Mouse (Mus musculus): ENCODE results near the gene Prpf31. TPM values are rescaled to one million over a fixed set of nuclear protein-coding genes. Genes with fewer than 3 reads are reported as not detected.

Gene Prpf31
- polyA plus RNA-seq, 1 experiment from 2014 or later: 79.5 TPM

Small RNA genes within 50 kb of the gene (microRNA-seq; reads per million reads assigned to microRNA genes)
- gene Gm25100 (not detected), gene Mir3572 (3.2 reads per million, percentile 14 among the genes with 10 or more reads in this experiment)

Other genes starting within 250 kb of the Prpf31 start
- gene Cacng8, start 239.3 kb upstream of the Prpf31 start, polyA plus RNA-seq (2014; fragmentation: Nextera tagmentation; extraction: Ambion mirVana): 9.6 and 11.5 TPM in 2 replicates
- not detected in 2 replicates for gene Cacng6, start 205.8 kb upstream of the Prpf31 start, polyA plus RNA-seq (2014; fragmentation: Nextera tagmentation; extraction: Ambion mirVana)
- not detected in 2 replicates for gene Tarm1, start 127.4 kb upstream of the Prpf31 start, polyA plus RNA-seq (2014; fragmentation: Nextera tagmentation; extraction: Ambion mirVana)
- gene Oscar, start 13.8 kb upstream of the Prpf31 start, polyA plus RNA-seq (2014; fragmentation: Nextera tagmentation; extraction: Ambion mirVana): 0.39 and 0.70 TPM in 2 replicates
- 503 and 642 TPM in 2 replicates for gene Ndufa3, start 12.6 kb upstream of the Prpf31 start, polyA plus RNA-seq (2014; fragmentation: Nextera tagmentation; extraction: Ambion mirVana)
- gene Tfpt, start 56 bp upstream of the Prpf31 start, polyA plus RNA-seq (2014; fragmentation: Nextera tagmentation; extraction: Ambion mirVana): 27.0 and 31.7 TPM in 2 replicates
- gene Cnot3, start 15.3 kb downstream of the Prpf31 start, polyA plus RNA-seq (2014; fragmentation: Nextera tagmentation; extraction: Ambion mirVana): 34.4 and 39.2 TPM in 2 replicates
- 10.5 and 11.7 TPM in 2 replicates for gene Leng1, start 35.9 kb downstream of the Prpf31 start, polyA plus RNA-seq (2014; fragmentation: Nextera tagmentation; extraction: Ambion mirVana)
- gene Tmc4, start 47.6 kb downstream of the Prpf31 start, polyA plus RNA-seq (2014; fragmentation: Nextera tagmentation; extraction: Ambion mirVana): 3.5 and 4.4 TPM in 2 replicates
- 263 and 275 TPM in 2 replicates for gene Tsen34, start 62.9 kb downstream of the Prpf31 start, polyA plus RNA-seq (2014; fragmentation: Nextera tagmentation; extraction: Ambion mirVana)
- gene Mboat7, start 63.5 kb downstream of the Prpf31 start, polyA plus RNA-seq (2014; fragmentation: Nextera tagmentation; extraction: Ambion mirVana): 80.4 and 93.7 TPM in 2 replicates
- gene Rps9, start 74.0 kb downstream of the Prpf31 start, polyA plus RNA-seq (2014; fragmentation: Nextera tagmentation; extraction: Ambion mirVana): 732 and 840 TPM in 2 replicates
- 0.23 and 0.47 TPM in 2 replicates for gene Pirb, start 90.4 kb downstream of the Prpf31 start, polyA plus RNA-seq (2014; fragmentation: Nextera tagmentation; extraction: Ambion mirVana)
- not detected in 2 replicates for gene Gm15448, start 195.7 kb downstream of the Prpf31 start, polyA plus RNA-seq (2014; fragmentation: Nextera tagmentation; extraction: Ambion mirVana)
- 0.13 TPM in 1 of 2 replicates, not detected in the other for gene Pira2, start 215.1 kb downstream of the Prpf31 start, polyA plus RNA-seq (2014; fragmentation: Nextera tagmentation; extraction: Ambion mirVana)